Mouse (Mus musculus) small intestine, adult 2 months (tissue): ENCODE results near the gene Anapc15. TPM values are rescaled to one million over a fixed set of nuclear protein-coding genes. Genes with fewer than 3 reads are reported as not detected.

Experiments used
- H3K27ac ChIP-seq: fragments of 200-500 bp; 2 replicates; pipeline ENCODE4 v1.5.1; 2012; ENCODE audit warnings: low read depth, low read length, control low read depth, inconsistent platforms; ENCODE audit not compliant: insufficient read depth
- H3K27me3 ChIP-seq: fragments of 200-500 bp; 2 replicates; pipeline ENCODE4 v1.6.1; 2012; ENCODE audit warnings: mild to moderate bottlenecking, moderate library complexity, low read length, inconsistent platforms; ENCODE audit not compliant: control insufficient read depth, insufficient read depth
- H3K36me3 ChIP-seq: fragments of 200-500 bp; 2 replicates; pipeline ENCODE4 v1.6.1; 2012; ENCODE audit warnings: mild to moderate bottlenecking, low read length, control low read depth, inconsistent platforms; ENCODE audit not compliant: control insufficient read depth, insufficient read depth
- H3K4me1 ChIP-seq: fragments of 200-500 bp; 2 replicates; pipeline ENCODE4 v1.6.1; 2012; ENCODE audit warnings: low read length, inconsistent platforms, mixed read lengths; ENCODE audit not compliant: control insufficient read depth, insufficient read depth, insufficient read length
- H3K4me3 ChIP-seq: fragments of 200-500 bp; 2 replicates; pipeline ENCODE4 v1.5.1; 2012; ENCODE audit warnings: low read depth, mild to moderate bottlenecking, control low read depth, inconsistent platforms, low read length, moderate library complexity
- CTCF ChIP-seq: fragments of 200-500 bp; IDR thresholded peaks from 2 replicates; pipeline ENCODE4 v1.5.1; 2012; ENCODE audit warnings: low read depth, mild to moderate bottlenecking, control low read depth, inconsistent platforms, low read length, moderate library complexity, mixed read lengths; ENCODE audit not compliant: insufficient replicate concordance, insufficient read length; ENCODE audit errors: extremely low read depth
- POLR2A ChIP-seq: fragments of 200-500 bp; IDR thresholded peaks from 2 replicates; pipeline ENCODE4 v1.6.1; 2012; ENCODE audit warnings: low read depth, mild to moderate bottlenecking, control low read depth, inconsistent platforms, low read length, moderate library complexity
- WGBS: fragments of 180-500 bp; shearing (Covaris S2); methylation state at CpG from one replicate; pipeline ENCODE4 v1.1.7; 2018; 5-methylcytosine and 5-hydroxymethylcytosine counted together
- polyA plus RNA-seq: library from polyadenylated mRNA; depleted of rRNA; stranded (reverse); fragments of >200 nt; gene quantifications from 2 replicates; pipeline ENCODE4 v1.2.3, GENCODE M21; 2012

Anapc15 gene
- polyA plus RNA-seq, 1 experiment, result 22.6 TPM

GRCm38 (mm10) chr7:101901969-101902368, 38.5 kb downstream of the Anapc15 start:
- Histone ChIP-seq H3K4me3 (no peak overlapping the region), H3K4me1 (peaks cover 7% of the 10 kb centered on the region; the same call in 1 of the 2 replicates), H3K27ac (no peak overlapping the region), H3K27me3 (no peaks in the 10 kb centered on the region), H3K36me3 (no peaks in the 10 kb centered on the region)
- TF ChIP-seq POLR2A (no peak), CTCF (no peak)
- 95% methylated on average over 10 of the region's 10 CpGs for WGBS

DNA sequence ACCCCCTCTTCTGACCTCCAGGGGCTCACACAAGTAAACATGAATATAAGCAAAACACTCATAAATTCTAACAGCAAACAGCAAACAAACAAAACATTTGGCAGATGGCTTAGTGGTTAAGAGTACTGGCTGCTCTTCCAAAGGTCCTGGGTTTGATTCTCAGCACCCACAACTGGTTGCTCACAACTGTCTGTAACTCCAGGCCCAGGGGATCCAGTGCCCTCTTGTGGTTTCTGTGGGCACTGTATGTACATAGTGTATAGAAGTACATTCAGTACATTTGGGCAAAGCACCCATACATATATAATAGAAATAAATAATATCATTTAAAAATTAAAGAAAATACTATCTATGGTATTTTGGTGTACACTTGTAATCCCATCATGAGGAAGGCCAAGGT, 39.3 kb downstream of the Anapc15 start:
- Histone ChIP-seq H3K27me3 (no peaks in the 10 kb centered on the region), H3K36me3 (no peaks in the 10 kb centered on the region), H3K27ac (no peak overlapping the region), H3K4me3 (no peak overlapping the region), H3K4me1 (peaks cover 5% of the 10 kb centered on the region; the same call in 1 of the 2 replicates)
- TF ChIP-seq POLR2A (no peak), CTCF (no peak)

- peak within 1 kb of the TSS; percentile 80 for H3K4me3 ChIP-seq
- H3K4me1 ChIP-seq, result peaks cover 15% of the 10 kb centered on the region; the same call in 1 of the 2 replicates
- H3K27ac ChIP-seq, result peak within 1 kb of the TSS; percentile 92
- TF ChIP-seq CTCF (no peak), POLR2A (peak; percentile 63)
- peaks cover 9% of the 10 kb centered on the region; the same call in 1 of the 2 replicates for H3K36me3 ChIP-seq
- H3K27me3 ChIP-seq, result no peaks in the 10 kb centered on the region
- WGBS, result under 1% methylated on average over 61 of the region's 61 CpGs
These were observed 42.2 kb downstream of the Anapc15 start, which contains the start of gene Lamtor1 for GRCm38 (mm10) chr7:101905561-101906286. Gene Lamtor1 (plus strand): TSS chr7:101905904.

GRCm38 (mm10) chr7:101906287-101906681, 42.8 kb downstream of the Anapc15 start, which contains the start of gene Tomt:
Gene Tomt (minus strand): TSS chr7:101906359.
- no peaks in the 10 kb centered on the region for H3K27me3 ChIP-seq
- 3% methylated on average over 11 of the region's 11 CpGs for WGBS

GRCm38 (mm10) chr7:101906696-101907095, 43.2 kb downstream of the Anapc15 start:
- H3K4me3 ChIP-seq, result peak overlapping the region; percentile 80
- H3K36me3 ChIP-seq, result peaks cover 17% of the 10 kb centered on the region
- H3K4me1 ChIP-seq, result peaks cover 15% of the 10 kb centered on the region; the same call in 1 of the 2 replicates
- peak overlapping the region; percentile 88 for H3K27ac ChIP-seq
- H3K27me3 ChIP-seq, result no peaks in the 10 kb centered on the region
- WGBS, result 34% methylated on average over 8 of the region's 8 CpGs
- TF ChIP-seq POLR2A (no peak), CTCF (no peak)

More at GRCm38 (mm10) chr7:101906287-101906681, 42.8 kb downstream of the Anapc15 start, which contains the start of gene Tomt:
- peaks cover 15% of the 10 kb centered on the region; the same call in 1 of the 2 replicates for H3K4me1 ChIP-seq
- H3K27ac ChIP-seq, result peak within 1 kb of the TSS; percentile 92
- H3K36me3 ChIP-seq, result peaks cover 14% of the 10 kb centered on the region
- TF ChIP-seq POLR2A (no peak), CTCF (no peak)
- H3K4me3 ChIP-seq, result peak within 1 kb of the TSS; percentile 80

GRCm38 (mm10) chr7:101908367-101908766, 44.9 kb downstream of the Anapc15 start:
- no peak overlapping the region for H3K4me3 ChIP-seq
- no peaks in the 10 kb centered on the region for H3K27me3 ChIP-seq
- WGBS, result 30% methylated on average over 4 of the region's 4 CpGs
- H3K36me3 ChIP-seq, result peaks cover 33% of the 10 kb centered on the region
- peak overlapping the region; percentile 42 for H3K27ac ChIP-seq
- TF ChIP-seq POLR2A, result no peak
- TF ChIP-seq CTCF, result no peak
- peaks cover 15% of the 10 kb centered on the region; the same call in 1 of the 2 replicates for H3K4me1 ChIP-seq

GRCm38 (mm10) chr7:101910138-101910537, 46.6 kb downstream of the Anapc15 start:
- no peak overlapping the region for H3K4me3 ChIP-seq
- WGBS, result 78% methylated on average over 4 of the region's 4 CpGs
- H3K27ac ChIP-seq, result no peak overlapping the region
- TF ChIP-seq CTCF (no peak), POLR2A (no peak)
- no peaks in the 10 kb centered on the region for H3K27me3 ChIP-seq
- H3K36me3 ChIP-seq, result peaks cover 39% of the 10 kb centered on the region
- peaks cover 15% of the 10 kb centered on the region; the same call in 1 of the 2 replicates for H3K4me1 ChIP-seq
